Mouse (Mus musculus) cerebral cortex, adult 2 months (tissue): ENCODE measurements around the gene Wdr19.

ENCODE experiments used
- WGBS: fragments of 180-500 bp; shearing (Covaris S2); methylation state at CpG from one replicate; pipeline ENCODE4 v1.1.7; 2018; 5-methylcytosine and 5-hydroxymethylcytosine counted together

The Wdr19 gene

DNA sequence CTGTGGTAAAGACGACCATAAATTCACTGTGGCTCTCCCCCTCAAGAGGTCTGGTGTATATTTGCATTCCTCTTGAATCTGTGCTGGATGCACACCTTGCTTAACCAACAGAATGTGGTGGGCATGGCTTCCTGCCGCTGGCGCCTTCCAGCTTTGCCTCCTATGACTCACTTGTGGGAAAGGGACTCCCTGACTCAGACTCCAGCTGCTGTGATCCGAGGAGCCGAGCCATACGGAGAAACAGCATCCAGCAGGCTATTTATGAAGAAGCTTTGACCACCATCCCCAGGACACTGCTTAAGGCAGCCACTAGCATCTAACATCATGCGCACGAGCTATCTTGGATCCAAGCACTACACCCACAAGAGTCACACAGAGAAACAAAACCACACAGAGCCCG is 5.1 kb upstream of the Wdr19 start:
- 56% methylated on average over 9 of the region's 9 CpGs for WGBS

DNA sequence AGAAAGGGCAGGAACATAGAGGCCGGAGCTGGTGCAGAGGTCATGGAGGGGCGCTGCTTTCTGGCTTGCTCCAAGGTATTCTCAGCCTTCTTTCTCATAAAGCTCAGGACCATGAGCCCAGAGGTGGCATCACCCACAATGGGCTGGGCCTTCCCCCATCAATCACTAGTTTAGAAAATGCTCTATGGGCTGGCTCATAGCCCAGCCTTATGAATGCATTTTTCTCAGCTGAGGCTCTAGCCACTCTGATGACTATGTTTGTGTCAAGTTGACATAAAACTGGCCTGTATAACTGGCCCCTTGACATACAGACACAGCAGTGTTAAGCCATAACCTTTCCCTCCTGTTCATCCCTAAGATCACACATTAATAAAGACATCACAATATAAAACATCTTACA is 5.2 kb downstream of the Wdr19 start:
- WGBS, result 92% methylated on average over 2 of the region's 2 CpGs

DNA sequence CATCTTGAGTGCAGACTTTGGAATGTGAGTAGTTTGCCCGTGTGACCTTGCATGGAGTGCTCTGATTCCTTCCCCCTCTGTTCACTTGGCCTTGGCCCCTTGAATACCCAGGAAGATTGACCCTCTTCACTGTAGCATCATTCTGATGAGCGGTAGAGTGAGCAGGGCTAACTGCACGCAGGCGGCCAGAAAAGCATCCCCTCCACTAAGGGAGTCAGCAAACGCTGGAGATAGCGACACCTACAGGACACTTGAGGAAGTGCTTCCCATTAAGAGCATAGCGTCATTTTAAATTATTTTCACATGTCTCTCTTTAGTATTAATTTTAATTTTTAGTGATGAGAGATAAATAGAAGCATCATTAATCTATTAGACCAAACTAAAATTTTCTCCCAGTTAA is 13.8 kb downstream of the Wdr19 start:
- WGBS, result 22% methylated on average over 7 of the region's 7 CpGs

- WGBS, result 74% methylated on average over 11 of the region's 11 CpGs
These were observed 18.1 kb downstream of the Wdr19 start for GRCm38 (mm10) chr5:65217305-65218269.

GRCm38 (mm10) chr5:65221037-65221436 is 21.5 kb downstream of the Wdr19 start:
- 93% methylated on average over 7 of the region's 7 CpGs for WGBS

- WGBS, result 76% methylated on average over 5 of the region's 5 CpGs
These were observed 24.6 kb downstream of the Wdr19 start for GRCm38 (mm10) chr5:65224056-65224455.

DNA sequence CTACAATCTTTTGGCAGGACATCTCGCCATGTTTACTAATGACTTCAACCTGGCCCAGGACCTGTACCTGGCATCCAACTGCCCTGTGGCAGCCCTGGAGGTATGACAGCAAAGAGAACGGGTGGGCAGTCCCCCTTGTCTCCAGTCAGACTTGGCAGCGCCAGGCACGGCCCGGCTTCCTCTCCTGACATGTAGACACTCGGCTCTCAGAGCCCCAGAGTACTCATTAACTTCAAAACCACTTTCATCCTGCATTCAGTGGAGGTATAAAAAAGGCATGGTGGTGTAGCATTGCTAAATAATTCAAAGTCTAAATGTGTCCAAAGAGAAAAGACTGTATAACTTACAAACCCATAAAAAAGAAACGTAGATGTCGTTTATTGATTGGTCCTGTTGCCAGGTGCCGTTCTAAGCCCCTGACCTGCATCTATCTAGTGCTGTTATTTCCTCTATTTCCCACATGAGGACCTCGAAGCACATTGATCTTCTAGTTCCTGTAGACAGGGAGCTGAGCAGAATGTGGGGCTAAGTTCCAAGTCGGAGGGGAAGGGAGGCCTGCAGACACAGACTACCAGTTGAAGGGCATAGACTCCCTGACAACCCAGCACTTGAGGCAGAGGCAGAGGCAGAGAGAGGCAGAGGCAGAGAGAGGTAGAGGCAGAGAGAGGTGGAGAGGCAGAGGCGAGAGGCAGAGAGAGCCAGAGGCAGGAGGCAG is 31.9 kb downstream of the Wdr19 start:
- WGBS, result 64% methylated on average over 12 of the region's 12 CpGs

DNA sequence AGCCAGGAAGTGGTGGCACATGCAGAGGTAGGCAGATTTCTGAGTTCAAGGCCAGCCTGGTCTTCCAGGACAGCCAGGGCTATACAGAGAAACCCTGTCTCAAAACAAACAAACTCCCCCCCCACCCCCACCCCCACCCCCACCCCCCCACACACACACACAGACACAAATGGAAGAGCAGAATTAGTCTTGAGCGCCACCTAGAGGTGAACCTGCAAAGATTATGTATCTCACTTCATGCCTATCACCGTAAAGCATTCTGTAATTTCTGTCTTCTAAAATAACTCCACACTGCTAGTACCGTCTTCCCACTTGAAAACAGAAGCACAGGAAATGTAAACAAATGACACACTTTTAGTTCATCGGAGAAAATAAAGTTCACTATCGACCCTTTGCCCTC is 43.2 kb downstream of the Wdr19 start:
- WGBS, result 37% methylated on average over 5 of the region's 5 CpGs

DNA sequence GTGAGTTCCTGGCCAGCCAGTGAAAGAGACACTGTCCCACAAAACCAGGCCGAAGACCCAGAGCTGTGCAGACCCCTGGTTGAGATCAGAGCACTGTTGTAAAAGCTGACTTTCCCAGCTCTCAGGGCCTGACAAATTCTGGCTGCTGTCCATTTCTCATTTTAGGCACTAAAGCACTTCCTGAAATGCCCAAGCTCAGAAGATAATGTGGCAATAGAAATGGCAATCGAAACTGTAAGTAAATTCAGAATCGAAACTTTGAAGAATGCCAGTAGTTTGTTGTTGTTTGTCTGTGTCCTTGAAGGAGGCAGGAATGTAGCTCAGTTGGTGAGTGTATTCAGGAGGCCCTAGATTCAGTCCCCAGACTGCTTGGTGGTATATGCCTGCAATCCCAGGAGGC is 47.8 kb downstream of the Wdr19 start:
- 50% methylated on average over 3 of the region's 3 CpGs for WGBS

DNA sequence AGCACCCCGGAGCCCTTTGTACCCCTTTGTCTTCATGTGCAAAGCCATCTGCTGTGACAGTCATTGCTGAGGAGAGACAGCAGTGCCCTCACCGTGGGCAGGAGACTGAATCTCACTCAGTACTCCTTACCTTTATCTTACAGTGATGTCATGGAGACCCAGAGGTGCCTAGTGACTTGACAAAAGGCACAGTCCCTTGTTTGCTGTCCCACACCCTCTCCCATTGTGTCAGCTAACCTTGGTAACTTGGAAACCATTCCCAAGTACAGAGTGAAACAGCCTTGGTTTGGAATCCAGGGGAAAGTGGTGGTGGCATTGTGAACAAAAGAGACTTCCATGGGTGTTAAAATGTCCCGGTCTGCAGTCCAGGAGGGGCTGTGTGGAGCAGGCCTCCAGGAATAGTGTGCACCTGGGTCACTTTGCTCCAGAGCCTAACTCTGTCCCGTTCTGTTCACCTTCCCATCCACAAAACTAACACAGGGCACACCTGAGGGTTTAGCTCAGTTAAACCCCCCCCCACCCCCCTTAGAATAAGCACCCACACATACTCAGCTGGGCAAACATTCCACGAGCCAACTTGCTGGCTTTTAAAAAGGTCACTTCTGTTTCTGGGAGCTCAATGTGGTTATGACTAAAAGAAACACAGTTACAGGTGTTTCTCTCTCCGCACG is 50.8 kb downstream of the Wdr19 start:
- 77% methylated on average over 7 of the region's 7 CpGs for WGBS

- 90% methylated on average over 14 of the region's 14 CpGs for WGBS
These were observed 58.5 kb downstream of the Wdr19 start for GRCm38 (mm10) chr5:65257910-65258505.

GRCm38 (mm10) chr5:65273966-65274365 is 74.5 kb downstream of the Wdr19 start:
- 39% methylated on average over 3 of the region's 3 CpGs for WGBS

DNA sequence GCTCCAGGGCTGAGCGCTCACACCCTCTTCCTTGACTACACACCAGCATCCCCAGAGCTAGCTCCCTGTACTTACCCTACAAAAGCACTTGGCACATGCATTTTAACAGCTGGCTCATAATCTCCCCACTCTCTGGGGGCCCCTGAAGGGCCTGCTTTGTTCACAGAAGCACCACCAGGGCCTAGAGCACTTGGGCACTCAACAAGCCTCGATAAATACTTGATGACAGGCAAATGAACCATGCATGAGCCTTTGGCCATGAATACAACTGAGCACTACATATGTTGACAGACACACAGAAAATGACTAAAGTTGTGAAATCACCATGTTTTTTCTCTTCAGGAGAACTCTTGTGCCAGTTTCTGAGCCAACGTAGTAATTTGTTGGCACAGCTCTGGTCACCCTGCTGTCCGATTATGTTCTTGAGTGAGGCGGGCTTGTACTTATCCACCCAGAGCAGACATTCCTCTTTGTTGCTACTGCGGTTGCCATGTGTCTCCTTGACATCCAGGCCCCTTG is 79.7 kb downstream of the Wdr19 start:
- WGBS, result 67% methylated on average over 6 of the region's 6 CpGs

DNA sequence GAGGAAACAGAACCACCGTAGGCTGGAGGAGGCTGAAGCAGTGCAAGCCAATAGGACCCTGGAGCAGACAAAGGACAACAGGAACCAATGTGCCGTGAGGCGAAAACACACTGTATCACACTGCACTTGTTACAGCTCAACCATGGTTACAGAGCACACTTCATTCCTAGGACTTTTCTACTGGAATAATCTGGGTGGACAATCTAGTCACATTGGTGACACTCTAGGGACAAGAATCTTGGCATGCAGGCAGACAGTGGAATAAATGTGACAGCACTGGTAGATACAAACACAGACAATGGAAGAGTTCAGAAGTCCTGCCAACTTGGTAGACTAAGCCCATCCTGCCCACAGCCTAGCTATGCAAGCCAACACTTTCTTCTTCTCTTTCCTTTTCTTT is 81.7 kb downstream of the Wdr19 start:
- WGBS, result 81% methylated on average over 3 of the region's 3 CpGs

GRCm38 (mm10) chr5:65284171-65284570 is 84.7 kb downstream of the Wdr19 start:
- WGBS, result 97% methylated on average over 3 of the region's 3 CpGs

- WGBS, result 71% methylated on average over 24 of the region's 24 CpGs
These were observed 88.5 kb downstream of the Wdr19 start for GRCm38 (mm10) chr5:65287751-65288701.

DNA sequence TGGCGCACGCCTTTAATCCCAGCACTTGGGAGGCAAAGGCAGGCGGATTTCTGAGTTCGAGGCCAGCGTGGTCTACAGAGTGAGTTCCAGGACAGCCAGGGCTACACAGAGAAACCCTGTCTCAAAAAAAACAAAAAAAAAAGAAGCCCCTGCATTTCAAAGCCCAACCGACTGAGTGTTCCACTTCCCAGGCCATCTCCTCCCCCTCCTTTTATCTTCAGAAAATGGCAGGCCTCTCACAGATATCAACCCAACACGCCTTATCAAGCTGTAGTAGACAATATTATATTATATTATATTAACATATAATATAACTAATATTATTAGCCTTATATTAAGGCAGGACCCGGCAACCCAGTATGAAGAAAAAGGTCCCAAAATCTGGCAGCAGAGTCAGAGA is 89.5 kb downstream of the Wdr19 start:
- WGBS, result 89% methylated on average over 8 of the region's 8 CpGs

- WGBS, result 70% methylated on average over 6 of the region's 6 CpGs
These were observed 94.1 kb downstream of the Wdr19 start for GRCm38 (mm10) chr5:65293627-65294026.

GRCm38 (mm10) chr5:65294270-65294669 is 94.8 kb downstream of the Wdr19 start:
- 29% methylated on average over 2 of the region's 2 CpGs for WGBS

- WGBS, result 94% methylated on average over 7 of the region's 7 CpGs
These were observed 98.9 kb downstream of the Wdr19 start for GRCm38 (mm10) chr5:65298167-65298950.
